Mouse (Mus musculus): ENCODE results near the gene Lad1. TPM values are rescaled to one million over a fixed set of nuclear protein-coding genes. Genes with fewer than 3 reads are reported as not detected.

Lad1 gene
- total and polyA plus RNA-seq, 2 experiments from 2014 or later, result 0.64 to 1.9 TPM

GRCm38 (mm10) chr1:135799109-135799627 lies 19.2 kb upstream of the Lad1 start:
- no peaks in the 10 kb centered on the region for H3K36me3 ChIP-seq (ENCODE audit: insufficient read depth, low read length)
- WGBS, result 83% methylated on average over 8 of the region's 8 CpGs
- H3K4me2 ChIP-seq (ENCODE audit: low read depth, low read length, poor library complexity, severe bottlenecking), result no peak overlapping the region
- H3K9ac ChIP-seq (replicated peaks; ENCODE audit: low read length, poor library complexity, severe bottlenecking), result no peak overlapping the region
- H3K4me1 ChIP-seq (ENCODE audit: insufficient read depth, low read length), result no peaks in the 10 kb centered on the region
- TF ChIP-seq CTCF (IDR thresholded peaks at IDR 0.05), result no peak
- DNase-seq (ENCODE audit: low spot score) (no peak), ATAC-seq (ENCODE audit: low FRiP score) (no peak)
- no peaks in the 10 kb centered on the region for H3K27me3 ChIP-seq (ENCODE audit: insufficient read depth, low read length)
- no peak overlapping the region for H3K4me3 ChIP-seq (ENCODE audit: low read depth, low read length)
- no peak overlapping the region for H3K27ac ChIP-seq (ENCODE audit: low read depth, low read length)
- H3K9me3 ChIP-seq (ENCODE audit: low read length), result no peaks in the 10 kb centered on the region

DNA sequence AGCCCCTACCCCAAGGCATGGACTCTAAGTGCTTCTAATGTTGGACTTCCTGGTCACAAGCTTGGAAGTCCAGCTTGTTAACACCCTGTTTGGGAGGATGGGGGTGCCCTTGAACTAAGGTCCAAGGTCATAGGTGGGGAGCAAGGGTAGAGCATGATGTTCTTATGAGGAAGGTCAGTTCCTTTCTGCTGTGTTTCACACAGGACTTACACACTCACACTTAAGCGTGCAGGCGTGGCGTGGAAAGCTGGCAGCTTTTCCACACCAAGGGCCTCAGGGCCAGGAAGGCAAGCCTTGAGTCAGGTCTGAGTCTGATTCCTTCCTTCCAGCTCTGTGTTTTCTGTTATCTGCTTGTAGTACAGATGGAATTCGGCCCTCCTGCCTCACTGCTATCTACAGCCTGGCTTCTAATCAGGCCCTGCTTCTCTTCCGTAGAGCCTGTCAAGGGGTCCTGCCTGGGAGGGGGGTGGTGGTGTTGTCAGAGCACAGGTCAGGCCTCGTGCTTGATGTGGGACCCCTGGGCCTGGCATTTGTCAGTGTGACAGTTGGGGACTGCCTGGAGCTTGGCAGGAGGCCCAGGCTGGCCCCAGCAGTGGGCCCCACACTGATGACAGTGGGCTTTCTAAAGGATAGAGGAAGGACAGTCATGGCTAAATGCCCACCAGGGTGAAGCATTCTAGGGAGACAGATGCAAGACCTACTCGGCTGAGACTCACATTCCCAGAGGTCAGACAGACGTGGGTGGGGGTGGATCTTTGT lies 18.0 kb upstream of the Lad1 start:
- no peaks in the 10 kb centered on the region for H3K27me3 ChIP-seq (ENCODE audit: insufficient read depth, low read length)
- no peaks in the 10 kb centered on the region for H3K36me3 ChIP-seq (ENCODE audit: insufficient read depth, low read length)
- no peaks in the 10 kb centered on the region for H3K4me1 ChIP-seq (ENCODE audit: insufficient read depth, low read length)
- DNase-seq (ENCODE audit: low spot score) (peak; percentile 22), ATAC-seq (ENCODE audit: low FRiP score) (no peak)
- no peak overlapping the region for H3K4me3 ChIP-seq (ENCODE audit: low read depth, low read length)
- no peaks in the 10 kb centered on the region for H3K9me3 ChIP-seq (ENCODE audit: low read length)
- TF ChIP-seq CTCF (IDR thresholded peaks at IDR 0.05), result no peak
- H3K4me2 ChIP-seq (ENCODE audit: low read depth, low read length, poor library complexity, severe bottlenecking), result no peak overlapping the region
- H3K27ac ChIP-seq (ENCODE audit: low read depth, low read length), result no peak overlapping the region
- WGBS, result 46% methylated on average over 8 of the region's 8 CpGs
- H3K9ac ChIP-seq (replicated peaks; ENCODE audit: low read length, poor library complexity, severe bottlenecking), result no peak overlapping the region

DNA sequence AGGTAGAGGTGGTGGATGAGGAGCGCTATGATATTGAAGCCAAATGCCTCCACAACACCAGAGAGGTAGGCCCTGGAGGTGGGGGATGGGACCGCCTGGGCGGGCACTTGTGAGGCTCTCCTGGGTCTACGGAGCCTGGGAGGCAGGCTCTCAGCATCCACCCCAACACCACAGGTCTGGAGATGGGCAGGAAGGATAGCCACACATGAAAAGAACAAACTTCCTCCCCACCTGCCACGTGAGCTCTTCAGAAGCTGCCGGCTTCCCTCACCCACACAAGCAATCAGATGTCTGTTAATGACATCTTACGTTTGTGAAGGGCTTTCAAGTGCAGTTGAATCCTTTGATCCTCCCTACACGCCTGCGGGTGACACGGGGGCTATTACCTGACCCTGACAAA lies 10.9 kb upstream of the Lad1 start:
- no peaks in the 10 kb centered on the region for H3K4me1 ChIP-seq (ENCODE audit: insufficient read depth, low read length)
- no peak for TF ChIP-seq CTCF (IDR thresholded peaks at IDR 0.05)
- H3K9me3 ChIP-seq (ENCODE audit: low read length), result no peaks in the 10 kb centered on the region
- no peak overlapping the region for H3K4me3 ChIP-seq (ENCODE audit: low read depth, low read length)
- H3K4me2 ChIP-seq (ENCODE audit: low read depth, low read length, poor library complexity, severe bottlenecking), result no peak overlapping the region
- no peaks in the 10 kb centered on the region for H3K36me3 ChIP-seq (ENCODE audit: insufficient read depth, low read length)
- ATAC-seq (ENCODE audit: low FRiP score) (peak; percentile 18; the same call in 1 of the 2 replicates), DNase-seq (ENCODE audit: low spot score) (no peak)
- WGBS, result 59% methylated on average over 10 of the region's 10 CpGs
- no peak overlapping the region for H3K9ac ChIP-seq (replicated peaks; ENCODE audit: low read length, poor library complexity, severe bottlenecking)
- H3K27ac ChIP-seq (ENCODE audit: low read depth, low read length), result no peak overlapping the region
- no peaks in the 10 kb centered on the region for H3K27me3 ChIP-seq (ENCODE audit: insufficient read depth, low read length)

DNA sequence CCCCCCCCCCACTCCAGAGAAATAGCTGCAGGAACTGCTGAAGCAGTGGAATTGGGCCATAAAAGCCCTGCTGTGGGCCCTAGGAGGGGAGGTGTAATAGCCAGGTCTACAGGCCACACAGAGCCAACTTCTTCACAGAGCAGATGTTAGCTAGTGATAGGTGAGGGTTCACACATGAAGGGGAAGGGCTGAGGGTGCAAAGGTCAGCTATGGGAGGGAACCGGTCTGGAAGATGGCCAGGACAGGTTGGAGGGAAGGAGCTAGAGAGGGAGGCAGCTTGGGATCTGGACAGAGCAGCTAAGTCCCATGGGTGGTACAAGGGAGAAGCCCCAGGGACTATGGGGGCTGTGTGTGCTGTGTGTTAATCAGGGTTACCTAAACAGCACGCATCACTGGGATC lies 8.2 kb upstream of the Lad1 start:
- Histone ChIP-seq H3K9me3 (ENCODE audit: low read length) (no peaks in the 10 kb centered on the region), H3K4me2 (ENCODE audit: low read depth, low read length, poor library complexity, severe bottlenecking) (no peak overlapping the region), H3K27ac (ENCODE audit: low read depth, low read length) (no peak overlapping the region), H3K27me3 (ENCODE audit: insufficient read depth, low read length) (no peaks in the 10 kb centered on the region), H3K9ac (replicated peaks; ENCODE audit: low read length, poor library complexity, severe bottlenecking) (no peak overlapping the region), H3K36me3 (ENCODE audit: insufficient read depth, low read length) (no peaks in the 10 kb centered on the region), H3K4me1 (ENCODE audit: insufficient read depth, low read length) (no peaks in the 10 kb centered on the region), H3K4me3 (ENCODE audit: low read depth, low read length) (no peak overlapping the region)
- no peak for ATAC-seq (ENCODE audit: low FRiP score)
- no peak for TF ChIP-seq CTCF (IDR thresholded peaks at IDR 0.05)
- no peak for DNase-seq (ENCODE audit: low spot score)
- 81% methylated on average over 2 of the region's 2 CpGs for WGBS

GRCm38 (mm10) chr1:135811016-135811646 lies 7.3 kb upstream of the Lad1 start:
- H3K4me2 ChIP-seq (ENCODE audit: low read depth, low read length, poor library complexity, severe bottlenecking), result no peak overlapping the region
- H3K4me1 ChIP-seq (ENCODE audit: insufficient read depth, low read length), result no peaks in the 10 kb centered on the region
- ATAC-seq (ENCODE audit: low FRiP score), result no peak

DNA sequence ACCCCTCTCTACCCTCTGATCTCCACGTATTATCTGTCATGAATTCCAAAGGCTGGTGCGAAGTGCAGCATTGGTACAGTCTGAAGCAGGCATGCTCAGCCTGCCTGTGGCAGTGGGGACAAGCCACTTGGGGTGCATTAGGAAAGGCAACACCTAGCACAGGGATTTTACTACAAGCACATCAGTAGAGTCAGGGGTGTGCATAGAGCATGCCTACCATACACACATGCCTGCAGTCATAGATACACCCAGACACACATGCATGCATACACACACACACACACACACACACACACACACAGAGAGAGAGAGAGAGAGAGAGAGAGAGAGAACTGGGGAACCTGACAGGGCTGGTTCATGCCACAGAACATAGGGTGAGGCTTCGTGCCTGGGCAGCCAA lies 6.2 kb upstream of the Lad1 start:
- H3K27ac ChIP-seq (ENCODE audit: low read depth, low read length), result no peak overlapping the region
- ATAC-seq (ENCODE audit: low FRiP score) (no peak), DNase-seq (ENCODE audit: low spot score) (no peak)
- H3K36me3 ChIP-seq (ENCODE audit: insufficient read depth, low read length), result no peaks in the 10 kb centered on the region
- 85% methylated on average over 3 of the region's 3 CpGs for WGBS
- no peak overlapping the region for H3K9ac ChIP-seq (replicated peaks; ENCODE audit: low read length, poor library complexity, severe bottlenecking)
- H3K4me2 ChIP-seq (ENCODE audit: low read depth, low read length, poor library complexity, severe bottlenecking), result no peak overlapping the region
- no peak overlapping the region for H3K4me3 ChIP-seq (ENCODE audit: low read depth, low read length)
- peaks cover 2% of the 10 kb centered on the region for H3K27me3 ChIP-seq (ENCODE audit: insufficient read depth, low read length)
- H3K9me3 ChIP-seq (ENCODE audit: low read length), result no peaks in the 10 kb centered on the region
- no peak for TF ChIP-seq CTCF (IDR thresholded peaks at IDR 0.05)
- no peaks in the 10 kb centered on the region for H3K4me1 ChIP-seq (ENCODE audit: insufficient read depth, low read length)

More at GRCm38 (mm10) chr1:135811016-135811646, 7.3 kb upstream of the Lad1 start:
- no peaks in the 10 kb centered on the region for H3K36me3 ChIP-seq (ENCODE audit: insufficient read depth, low read length)
- H3K27me3 ChIP-seq (ENCODE audit: insufficient read depth, low read length), result no peaks in the 10 kb centered on the region
- DNase-seq (ENCODE audit: low spot score), result peak; percentile 69
- no peak overlapping the region for H3K9ac ChIP-seq (replicated peaks; ENCODE audit: low read length, poor library complexity, severe bottlenecking)
- H3K27ac ChIP-seq (ENCODE audit: low read depth, low read length), result no peak overlapping the region
- 15% methylated on average over 7 of the region's 7 CpGs for WGBS
- no peak overlapping the region for H3K4me3 ChIP-seq (ENCODE audit: low read depth, low read length)
- no peaks in the 10 kb centered on the region for H3K9me3 ChIP-seq (ENCODE audit: low read length)
- TF ChIP-seq CTCF (IDR thresholded peaks at IDR 0.05), result peak; percentile 96
